9 mouse cellular contexts compared by ENCODE assay signal in genomic region chr5:121704512-121705248, GRCm38 (mm10). TPM values are rescaled to one million over a fixed set of nuclear protein-coding genes. Genes with fewer than 3 reads are reported as not detected.
DNase-seq lines count a peak whose midpoint lies in the region; ATAC-seq and TF ChIP-seq lines count a peak whose summit lies in the region.
"Had no signal": no experiment of that assay in that cellular context is flagged by ENCODE, and none has a peak within 500 bp of the region (broad histone marks: within the 10 kb centered on the region; RNA-seq: fewer than 3 reads in every experiment).

No protein-coding gene starts in this region.

- H3K27ac ChIP-seq in heart, embryonic 15.5 days, result no peak overlapping the region
- no peak overlapping the region for H3K27ac ChIP-seq in intestine, postnatal 0 days (ENCODE audit: low read depth, low read length)
- no peak overlapping the region for H3K27ac ChIP-seq in midbrain, embryonic 14.5 days (replicated peaks; ENCODE audit: low read depth, low read length)

- H3K9me3 ChIP-seq in heart, embryonic 15.5 days (replicated peaks), result no peaks in the 10 kb centered on the region
- no peaks in the 10 kb centered on the region for H3K9me3 ChIP-seq in intestine, postnatal 0 days (ENCODE audit: control insufficient read depth)
- no peaks in the 10 kb centered on the region for H3K9me3 ChIP-seq in midbrain, embryonic 14.5 days (ENCODE audit: control insufficient read depth, low read length)

- no peaks in the 10 kb centered on the region for H3K36me3 ChIP-seq in heart, embryonic 15.5 days
- no peaks in the 10 kb centered on the region for H3K36me3 ChIP-seq in intestine, postnatal 0 days (ENCODE audit: control insufficient read depth, insufficient read depth)
- H3K36me3 ChIP-seq in midbrain, embryonic 14.5 days (ENCODE audit: control insufficient read depth, insufficient read depth, low read length), result no peaks in the 10 kb centered on the region

- no peak for TF ChIP-seq CTCF in intestine, postnatal 0 days (IDR thresholded peaks at IDR 0.05; ENCODE audit: low read depth)

- no peaks in the 10 kb centered on the region for H3K27me3 ChIP-seq in heart, embryonic 15.5 days
- H3K27me3 ChIP-seq in intestine, postnatal 0 days (replicated peaks; ENCODE audit: control insufficient read depth, insufficient read depth, low read length), result no peaks in the 10 kb centered on the region
- H3K27me3 ChIP-seq in midbrain, embryonic 14.5 days (ENCODE audit: control insufficient read depth, insufficient read depth, low read length), result no peaks in the 10 kb centered on the region
- H3K27me3 ChIP-seq: Patski had no signal

- H3K4me2 ChIP-seq in heart, embryonic 15.5 days, result peak overlapping the region; percentile 65
- H3K4me2 ChIP-seq in intestine, postnatal 0 days (replicated peaks; ENCODE audit: low read depth), result peak overlapping the region; percentile 57
- H3K4me2 ChIP-seq in midbrain, embryonic 14.5 days (ENCODE audit: low read length), result peak overlapping the region; percentile 49

- peak overlapping the region; percentile 39 for H3K4me3 ChIP-seq in heart, embryonic 15.5 days
- 0 out of 2 replicates have a peak overlapping the region, but pooled peaks have one; percentile 5 for H3K4me3 ChIP-seq in intestine, postnatal 0 days (ENCODE audit: low read depth, low read length)
- H3K4me3 ChIP-seq in midbrain, embryonic 14.5 days (replicated peaks; ENCODE audit: low read depth, low read length), result 0 out of 2 replicates have a peak overlapping the region, but pooled peaks have one; percentile 5

- peak; percentile 27; the same call in 1 of the 2 replicates for ATAC-seq in heart, embryonic 15.5 days (replicated peaks; ENCODE audit: insufficient number of reproducible peaks, insufficient read depth, low FRiP score, low read depth)
- no peak for ATAC-seq in intestine, postnatal 0 days
- ATAC-seq in midbrain, embryonic 14.5 days (ENCODE audit: low FRiP score, low TSS enrichment), result no peak
- ATAC-seq: Patski had no signal

- H3K4me1 ChIP-seq in heart, embryonic 15.5 days (replicated peaks), result peaks cover 25% of the 10 kb centered on the region
- no peaks in the 10 kb centered on the region for H3K4me1 ChIP-seq in intestine, postnatal 0 days (replicated peaks; ENCODE audit: control insufficient read depth, insufficient read depth, low read length)
- H3K4me1 ChIP-seq in midbrain, embryonic 14.5 days (ENCODE audit: control insufficient read depth, insufficient read depth, low read length), result no peaks in the 10 kb centered on the region

- H3K9ac ChIP-seq in heart, embryonic 15.5 days, result 0 out of 2 replicates have a peak overlapping the region, but pooled peaks have one; percentile 19
- no peak overlapping the region for H3K9ac ChIP-seq in intestine, postnatal 0 days (ENCODE audit: low read depth, low read length)
- peak overlapping the region; percentile 34 for H3K9ac ChIP-seq in midbrain, embryonic 14.5 days (replicated peaks; ENCODE audit: low read length)

- no peak for DNase-seq in heart, adult 9 months (ENCODE audit: low spot score in 2 of 2)
- DNase-seq in embryo, embryonic 10.5 days (ENCODE audit: low spot score), result peak; percentile 48
- DNase-seq in midbrain, embryonic 14.5 days, result peak; percentile 39
- DNase-seq in layer of hippocampus, adult 8-10 months (ENCODE audit: low spot score in 2 of 2), result no peak
- DNase-seq in cerebellum, adult 18-20 months, result no peak
- no peak for DNase-seq in cerebellum, postnatal 36 days

- 6% methylated on average over 20 of the region's 20 CpGs for WGBS in heart, embryonic 15.5 days
- 9% methylated on average over 20 of the region's 20 CpGs for WGBS in intestine, postnatal 0 days
- WGBS in midbrain, embryonic 14.5 days, result 5% methylated on average over 20 of the region's 20 CpGs

RNA-seq across cellular contexts. Expression of gene Atxn2, which starts 6.5 kb away (rescaled TPM):
- 59.4 and 63.7 TPM in 2 replicates for polyA plus RNA-seq in heart, embryonic 15.5 days (2015; fragmentation: Nextera tagmentation; extraction: Ambion mirVana)
- polyA plus RNA-seq in intestine, postnatal 0 days (2015; fragmentation: Nextera tagmentation; extraction: Ambion mirVana), result 54.3 and 62.6 TPM in 2 replicates
- 85.3 and 92.2 TPM in 2 replicates for polyA plus RNA-seq in midbrain, embryonic 14.5 days (2014; fragmentation: Nextera tagmentation; extraction: Ambion mirVana)
- 100 to 1,000 TPM; 190 to 238 (median 231) TPM for total RNA-seq in layer of hippocampus, adult 8-10 months (2022)

RNA-seq across cellular contexts. Expression of gene Brap, which starts 44.3 kb away (rescaled TPM):
- 22.7 and 28.5 TPM in 2 replicates for polyA plus RNA-seq in heart, embryonic 15.5 days (2015; fragmentation: Nextera tagmentation; extraction: Ambion mirVana)
- polyA plus RNA-seq in intestine, postnatal 0 days (2015; fragmentation: Nextera tagmentation; extraction: Ambion mirVana), result 30.6 and 30.7 TPM in 2 replicates
- 39.1 and 47.6 TPM in 2 replicates for polyA plus RNA-seq in midbrain, embryonic 14.5 days (2014; fragmentation: Nextera tagmentation; extraction: Ambion mirVana)
- 10 to 100 TPM; 64.3 to 67.7 (median 67.4) TPM for total RNA-seq in layer of hippocampus, adult 8-10 months (2022)

RNA-seq across cellular contexts. Expression of gene Acad10, which starts 44.4 kb away (rescaled TPM):
- 1.6 and 2.5 TPM in 2 replicates for polyA plus RNA-seq in heart, embryonic 15.5 days (2015; fragmentation: Nextera tagmentation; extraction: Ambion mirVana)
- 5.3 and 5.6 TPM in 2 replicates for polyA plus RNA-seq in intestine, postnatal 0 days (2015; fragmentation: Nextera tagmentation; extraction: Ambion mirVana)
- polyA plus RNA-seq in midbrain, embryonic 14.5 days (2014; fragmentation: Nextera tagmentation; extraction: Ambion mirVana), result 1.4 and 2.4 TPM in 2 replicates
- total RNA-seq in layer of hippocampus, adult 8-10 months (2022), result 1 to 10 TPM; 4.5 to 6.8 (median 5.2) TPM

Comparison
In these comparisons a context has a peak if more than half of its experiments do, and no peak if none do; other contexts are left out.
1. DNase-seq: peak in embryo, embryonic 10.5 days (single experiment) and midbrain, embryonic 14.5 days (single experiment); none in heart, adult 9 months (0 of 2), layer of hippocampus, adult 8-10 months (0 of 2), cerebellum, adult 18-20 months (0 of 2) and cerebellum, postnatal 36 days (0 of 2).
2. Peak in every context shown above with its lines, with median percentiles within 50 percentile points of each other: H3K4me2 ChIP-seq and H3K4me3 ChIP-seq.